Mouse (Mus musculus): Measurements from ENCODE around the gene Fam117b.

GRCm38 (mm10) chr1:59943825-59944224, 31.0 kb downstream of the Fam117b start:
- TF ChIP-seq POLR2AphosphoS5 (IDR thresholded peaks at IDR 0.05; ENCODE audit: insufficient replicate concordance, low read depth, low read length): no peak
- TF ChIP-seq GATA1 (IDR thresholded peaks at IDR 0.05; ENCODE audit: borderline replicate concordance, low read length): no peak
- no peak for TF ChIP-seq CTCF (IDR thresholded peaks at IDR 0.05; ENCODE audit: low read depth, low read length)
- no peak for TF ChIP-seq GATA2 (IDR thresholded peaks at IDR 0.05; ENCODE audit: borderline replicate concordance, low read depth, low read length)
- no peak for TF ChIP-seq TAL1 (conservative IDR thresholded peaks at IDR 0.05; ENCODE audit: low read depth, low read length)

All from G1E (cell line).